Mouse (Mus musculus) lung, postnatal 0 days (tissue): Measurements from ENCODE around the gene Olfr1459.

ENCODE experiments used
- CTCF ChIP-seq: IDR thresholded peaks from 2 replicates; pipeline ENCODE4 v1.5.1; 2016; ENCODE audit warnings: antibody characterized with exemption, mild to moderate bottlenecking
- EP300 ChIP-seq: IDR thresholded peaks from 2 replicates; pipeline ENCODE4 v1.6.1; 2016; ENCODE audit warnings: antibody characterized with exemption, mild to moderate bottlenecking, control low read depth

DNA sequence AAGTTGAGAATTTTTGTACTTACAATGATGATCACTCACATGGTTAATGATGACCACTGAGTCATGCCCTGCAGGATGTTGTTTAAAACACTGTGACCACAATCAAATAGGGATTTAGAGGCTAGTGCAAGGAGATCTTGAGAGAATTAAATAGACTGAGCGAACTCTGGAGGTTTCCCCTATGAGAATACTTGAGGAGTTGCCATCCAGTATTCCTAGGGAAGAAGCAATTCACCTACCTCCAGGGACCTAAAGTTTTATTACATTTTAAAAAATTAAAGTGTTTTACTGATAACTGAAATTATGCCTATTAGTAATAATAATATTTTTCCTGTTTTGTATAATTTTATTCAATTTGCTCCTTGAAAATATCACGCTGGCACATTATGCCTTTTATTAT is 51.6 kb downstream of the Olfr1459 start, which contains the start of gene Olfr1457:
- no peak for TF ChIP-seq CTCF
- no peak for TF ChIP-seq EP300
